Comparison of ENCODE assay signal across 8 mouse cellular contexts in genomic region chr9:8901013-8901646, GRCm38 (mm10). TPM values are rescaled to one million over a fixed set of nuclear protein-coding genes. Genes with fewer than 3 reads are reported as not detected.
DNase-seq lines count a peak whose midpoint lies in the region; ATAC-seq and TF ChIP-seq lines count a peak whose summit lies in the region.

No protein-coding gene starts in this region.

- peak; percentile 67 for ATAC-seq in neural tube, embryonic 11.5 days (ENCODE audit: insufficient read depth, low FRiP score, low TSS enrichment)
- 0 out of 2 replicates have a peak, but pooled peaks have one; percentile 21 for ATAC-seq in heart, embryonic 15.5 days (replicated peaks; ENCODE audit: insufficient number of reproducible peaks, insufficient read depth, low FRiP score, low read depth)
- ATAC-seq in lung, embryonic 15.5 days (ENCODE audit: borderline replicate concordance, extremely low read depth, low FRiP score, low TSS enrichment): peak; percentile 50; the same call in 1 of the 2 replicates

- H3K36me3 ChIP-seq in neural tube, embryonic 11.5 days (ENCODE audit: control insufficient read depth, insufficient read depth, low read length): no peaks in the 10 kb centered on the region
- H3K36me3 ChIP-seq in heart, embryonic 15.5 days: no peaks in the 10 kb centered on the region
- no peaks in the 10 kb centered on the region for H3K36me3 ChIP-seq in lung, embryonic 15.5 days
- H3K36me3 ChIP-seq in thymus, adult 2 months (ENCODE audit: control insufficient read depth, insufficient read depth, low read length): no peaks in the 10 kb centered on the region

- TF ChIP-seq CTCF in thymus, adult 2 months (IDR thresholded peaks at IDR 0.05; ENCODE audit: borderline replicate concordance, control insufficient read depth, extremely low read depth, insufficient read depth, low read length, poor library complexity): no peak

- H3K27me3 ChIP-seq in neural tube, embryonic 11.5 days (ENCODE audit: control insufficient read depth, insufficient read depth, low read length): peaks cover 31% of the 10 kb centered on the region
- peaks cover 60% of the 10 kb centered on the region for H3K27me3 ChIP-seq in heart, embryonic 15.5 days
- peaks cover 50% of the 10 kb centered on the region for H3K27me3 ChIP-seq in lung, embryonic 15.5 days
- no peaks in the 10 kb centered on the region; the same call in 1 of the 2 replicates for H3K27me3 ChIP-seq in thymus, adult 2 months (ENCODE audit: control insufficient read depth, insufficient read depth, low read length)

- no peak for TF ChIP-seq POLR2A in thymus, adult 2 months (IDR thresholded peaks at IDR 0.05; ENCODE audit: control insufficient read depth, extremely low read depth, insufficient read depth, low read length, poor library complexity)

- 0 out of 2 replicates have a peak, but pooled peaks cover 4% of the 10 kb centered on the region for H3K4me1 ChIP-seq in neural tube, embryonic 11.5 days (ENCODE audit: control insufficient read depth, insufficient read depth, low read length)
- H3K4me1 ChIP-seq in heart, embryonic 15.5 days (replicated peaks): peaks cover 25% of the 10 kb centered on the region
- H3K4me1 ChIP-seq in lung, embryonic 15.5 days: peaks cover 25% of the 10 kb centered on the region
- no peaks in the 10 kb centered on the region for H3K4me1 ChIP-seq in thymus, adult 2 months (replicated peaks; ENCODE audit: control insufficient read depth, insufficient read depth, low read length)

- peak overlapping the region; percentile 97 for H3K4me2 ChIP-seq in neural tube, embryonic 11.5 days (ENCODE audit: low read depth)
- H3K4me2 ChIP-seq in heart, embryonic 15.5 days: peak overlapping the region; percentile 91
- peak overlapping the region; percentile 93 for H3K4me2 ChIP-seq in lung, embryonic 15.5 days

- H3K9ac ChIP-seq in neural tube, embryonic 11.5 days (ENCODE audit: low read length): peak overlapping the region; percentile 54
- H3K9ac ChIP-seq in heart, embryonic 15.5 days: peak overlapping the region; percentile 12; the same call in 1 of the 2 replicates
- peak overlapping the region; percentile 27 for H3K9ac ChIP-seq in lung, embryonic 15.5 days

- H3K9me3 ChIP-seq in neural tube, embryonic 11.5 days (ENCODE audit: control insufficient read depth, low read length): no peaks in the 10 kb centered on the region
- H3K9me3 ChIP-seq in heart, embryonic 15.5 days (replicated peaks): no peaks in the 10 kb centered on the region
- H3K9me3 ChIP-seq in lung, embryonic 15.5 days: no peaks in the 10 kb centered on the region

- H3K4me3 ChIP-seq in neural tube, embryonic 11.5 days (ENCODE audit: low read depth, low read length): peak overlapping the region; percentile 61
- H3K4me3 ChIP-seq in heart, embryonic 15.5 days: peak overlapping the region; percentile 51
- peak overlapping the region; percentile 50 for H3K4me3 ChIP-seq in lung, embryonic 15.5 days
- no peak overlapping the region for H3K4me3 ChIP-seq in thymus, adult 2 months (ENCODE audit: control insufficient read depth, insufficient read depth, low read length)

- under 1% methylated on average over 33 of the region's 36 CpGs for WGBS in neural tube, embryonic 11.5 days
- WGBS in heart, embryonic 15.5 days: 1% methylated on average over 36 of the region's 36 CpGs
- 0% methylated on average over 29 of the region's 36 CpGs for WGBS in lung, embryonic 15.5 days
- 3% methylated on average over 36 of the region's 36 CpGs for WGBS in thymus, adult 2 months

- no peak overlapping the region for H3K27ac ChIP-seq in neural tube, embryonic 11.5 days (ENCODE audit: low read depth, low read length)
- H3K27ac ChIP-seq in heart, embryonic 15.5 days: no peak overlapping the region
- no peak overlapping the region for H3K27ac ChIP-seq in lung, embryonic 15.5 days
- no peak overlapping the region for H3K27ac ChIP-seq in thymus, adult 2 months (ENCODE audit: control insufficient read depth, insufficient read depth, low read length)

- DNase-seq in neural tube, embryonic 11.5 days (ENCODE audit: low spot score): peak; percentile 54
- no peak for DNase-seq in neural tube, embryonic 10.5 days (ENCODE audit: extremely low spot score, low spot score)
- peak; percentile 44 for DNase-seq in embryo, embryonic 11 days
- DNase-seq in layer of hippocampus, adult 8-10 months (ENCODE audit: low spot score in 2 of 2): peak; percentile 15 to 20
- DNase-seq in retina, postnatal 1 day: peak; percentile 60
- DNase-seq in thymus, adult 2 months: no peak

RNA-seq across cellular contexts. Expression of gene Pgr, which starts 1.5 kb away (rescaled TPM):
- 0.17 and 0.18 TPM in 2 replicates for polyA plus RNA-seq in neural tube, embryonic 11.5 days (2014; fragmentation: Nextera tagmentation; extraction: Ambion mirVana)
- 0.05 and 0.16 TPM in 2 replicates for polyA plus RNA-seq in heart, embryonic 15.5 days (2015; fragmentation: Nextera tagmentation; extraction: Ambion mirVana)
- 10 to 100 TPM; 11.6 to 16.0 (median 12.9) TPM for total RNA-seq in layer of hippocampus, adult 8-10 months (2022)
- polyA plus RNA-seq in lung, embryonic 15.5 days (2015; fragmentation: Nextera tagmentation; extraction: Ambion mirVana): 0.29 and 0.38 TPM in 2 replicates
- polyA plus RNA-seq in thymus, adult 2 months (2012; rRNA removed): 1.1 and 1.2 TPM in 2 replicates

Comparison
In these comparisons a context has a peak if more than half of its experiments do, and no peak if none do; other contexts are left out.
1. DNase-seq: peak in neural tube, embryonic 11.5 days (single experiment), embryo, embryonic 11 days (single experiment), layer of hippocampus, adult 8-10 months (2 of 2) and retina, postnatal 1 day (single experiment); none in neural tube, embryonic 10.5 days (single experiment) and thymus, adult 2 months (single experiment).
2. Peak in every context shown above with its lines, with median percentiles within 50 percentile points of each other: ATAC-seq, H3K4me2 ChIP-seq and H3K9ac ChIP-seq.